Mouse (Mus musculus): Measurements from ENCODE around the gene Gse1.

Gse1 gene

DNA sequence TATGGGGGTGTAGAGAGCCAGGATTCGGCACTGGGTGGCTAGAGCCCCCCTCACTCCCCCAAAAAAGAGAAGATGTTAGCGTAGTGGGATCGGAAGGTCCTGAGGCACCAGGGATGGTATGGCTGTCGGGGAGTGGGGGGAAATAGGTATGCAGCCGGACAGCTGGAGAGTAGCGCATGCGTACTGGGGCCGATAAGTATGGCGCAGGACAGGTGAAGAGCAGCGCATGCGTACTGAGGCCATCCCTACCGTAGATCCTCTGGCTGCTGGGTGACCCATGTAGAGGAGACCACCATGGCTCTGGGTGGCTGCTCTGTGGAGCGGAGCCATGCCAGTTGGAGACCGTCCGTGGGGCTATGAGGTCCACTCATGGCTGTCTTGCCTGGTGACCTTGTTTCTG is 268.2 kb downstream of the Gse1 start:
- WGBS, result 98% methylated on average over 15 of the region's 15 CpGs

DNA sequence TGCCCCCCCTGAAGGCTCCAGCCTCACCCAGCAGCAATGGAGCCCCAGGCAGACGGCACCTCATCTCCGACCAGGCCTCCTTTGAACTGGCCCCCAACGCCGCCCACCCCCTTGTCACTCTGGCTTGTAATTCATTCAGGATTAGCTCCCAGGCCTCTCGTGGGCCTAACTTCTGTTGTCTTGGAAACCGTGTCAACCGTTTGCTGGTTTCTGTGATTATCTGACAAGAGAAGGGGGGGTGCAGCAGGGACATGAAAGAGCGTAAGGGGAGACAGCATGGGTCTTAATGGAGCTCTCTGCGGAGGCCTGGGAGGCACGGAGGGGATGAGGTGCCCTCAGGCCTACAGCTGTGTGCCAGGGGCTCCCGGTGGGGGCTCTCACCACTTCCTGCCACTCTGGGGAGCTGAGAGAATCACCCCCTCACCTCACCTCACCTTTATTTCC is 269.3 kb downstream of the Gse1 start:
- 56% methylated on average over 11 of the region's 11 CpGs for WGBS

DNA sequence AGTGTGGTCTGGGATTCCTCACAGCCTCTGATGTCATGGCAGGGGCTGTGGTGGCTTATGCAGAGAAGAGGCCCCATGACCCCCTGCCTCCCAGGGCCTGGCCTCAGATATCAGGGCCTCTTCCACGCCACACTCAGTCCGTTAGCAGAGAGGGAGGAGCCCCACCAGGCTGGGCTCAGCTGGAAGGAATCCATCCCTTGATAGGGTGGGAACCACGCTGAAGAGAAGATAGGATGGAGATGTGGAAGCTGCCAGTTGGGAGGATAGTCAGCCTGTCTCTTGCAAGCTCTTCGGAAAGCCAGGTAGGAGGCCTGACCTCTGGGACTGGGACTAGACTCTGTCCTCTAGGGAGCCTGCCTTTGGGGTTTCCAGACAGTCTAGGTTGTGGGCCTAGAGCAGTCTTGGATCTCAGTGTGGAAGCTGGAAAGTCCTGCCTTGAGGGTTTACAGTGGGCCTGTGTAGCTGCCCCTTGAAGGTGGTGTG is 270.1 kb downstream of the Gse1 start:
- 47% methylated on average over 4 of the region's 4 CpGs for WGBS

DNA sequence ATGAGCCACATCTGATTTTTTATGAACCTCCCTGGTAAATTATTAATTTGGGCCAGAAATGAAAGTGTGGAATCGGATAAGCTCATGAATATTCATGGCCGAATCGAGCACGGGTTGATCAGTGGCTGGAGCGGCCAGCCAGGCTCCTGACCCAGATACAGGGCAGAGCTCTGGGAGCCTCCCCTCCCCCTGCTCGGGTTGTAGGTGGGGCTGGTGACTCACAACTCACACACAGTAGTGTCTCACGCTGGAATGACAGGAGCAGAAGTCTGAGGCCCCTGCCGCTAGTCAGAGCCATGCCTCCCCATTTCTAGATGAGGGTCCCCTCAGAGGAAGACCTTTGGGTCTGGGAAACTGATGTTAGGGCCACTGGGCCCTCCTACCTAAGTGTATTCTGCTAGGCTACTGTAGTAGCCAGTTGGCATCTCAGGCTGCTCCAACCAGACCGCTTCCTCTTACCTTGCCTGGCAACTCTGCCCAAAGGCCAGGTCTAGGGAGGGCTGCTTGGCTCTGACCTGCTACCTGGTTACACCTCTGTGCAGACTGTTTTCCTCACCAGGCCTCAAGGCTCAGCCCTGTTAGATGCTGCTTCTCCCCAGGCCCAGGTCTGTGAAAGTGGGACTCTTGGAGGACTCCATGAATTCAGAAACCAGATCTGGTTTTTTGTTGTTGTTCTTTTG is 270.8 kb downstream of the Gse1 start:
- 30% methylated on average over 9 of the region's 9 CpGs for WGBS

DNA sequence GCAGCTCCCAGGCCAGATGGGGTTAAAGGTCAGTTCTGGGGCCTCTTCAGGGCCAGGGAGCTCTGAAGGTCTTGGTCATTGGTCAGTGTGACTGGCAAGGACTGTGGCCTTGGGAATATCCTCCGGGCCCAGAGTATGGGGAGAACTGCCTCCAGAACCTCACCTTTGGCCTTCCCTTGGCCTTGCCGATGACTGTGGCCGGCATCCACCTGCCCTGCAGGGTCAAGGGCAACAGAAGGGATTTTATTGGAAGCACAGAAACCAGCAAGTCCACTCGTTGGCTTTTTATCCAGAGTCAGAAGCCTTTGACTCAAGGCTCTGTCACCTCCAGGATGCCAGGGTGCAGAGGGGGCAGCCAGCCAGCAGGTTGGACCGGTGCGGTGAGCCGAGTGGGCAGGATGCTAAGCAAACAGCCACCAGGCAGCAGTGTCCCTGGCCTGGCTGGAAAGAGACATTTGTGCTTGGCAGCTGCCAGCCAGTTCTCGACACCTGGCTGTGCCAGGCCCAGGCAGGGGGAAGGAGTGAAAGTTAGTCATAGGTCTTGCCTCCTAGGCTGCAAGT is 272.5 kb downstream of the Gse1 start:
- WGBS, result 75% methylated on average over 8 of the region's 8 CpGs

DNA sequence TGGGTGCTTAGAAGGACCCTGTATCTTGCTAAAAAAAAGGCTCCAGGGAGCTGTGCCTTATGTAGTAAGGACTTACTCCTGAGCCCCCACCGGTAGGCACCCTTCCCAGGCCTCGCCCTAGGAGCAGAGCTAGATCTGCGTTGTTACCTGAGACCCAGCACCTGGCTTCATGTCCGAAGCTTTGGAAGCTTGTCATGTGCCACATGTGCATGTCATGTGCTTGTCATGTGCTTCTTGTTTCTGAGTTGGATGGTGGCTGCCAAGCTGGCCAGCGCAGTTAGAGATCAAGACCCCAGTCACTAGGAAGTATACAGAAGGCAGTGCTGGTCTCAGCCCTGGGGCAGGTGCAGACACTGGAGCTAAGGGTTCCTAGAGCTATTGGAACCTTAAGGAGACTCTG is 273.2 kb downstream of the Gse1 start:
- WGBS, result 93% methylated on average over 5 of the region's 5 CpGs

DNA sequence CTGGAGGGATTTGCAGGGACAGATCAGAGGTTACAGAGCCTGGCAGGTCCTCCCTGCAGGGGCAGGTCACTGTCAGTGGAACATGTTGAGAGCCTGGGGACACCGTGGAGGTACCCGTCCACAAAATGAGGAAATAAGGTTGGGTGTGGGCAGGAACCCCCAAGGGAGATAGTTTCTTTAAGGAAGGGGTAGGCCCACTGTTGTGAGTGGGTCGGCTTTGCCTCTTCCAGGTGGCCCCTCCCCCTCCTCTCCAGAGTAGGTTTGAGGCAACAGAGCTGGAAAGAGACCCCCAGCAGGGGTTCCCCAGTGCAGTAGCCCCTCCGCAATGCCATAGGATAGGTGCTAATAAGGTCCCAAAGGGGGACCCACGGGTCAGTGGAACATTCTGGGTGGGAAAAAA is 274.2 kb downstream of the Gse1 start:
- 58% methylated on average over 5 of the region's 5 CpGs for WGBS

DNA sequence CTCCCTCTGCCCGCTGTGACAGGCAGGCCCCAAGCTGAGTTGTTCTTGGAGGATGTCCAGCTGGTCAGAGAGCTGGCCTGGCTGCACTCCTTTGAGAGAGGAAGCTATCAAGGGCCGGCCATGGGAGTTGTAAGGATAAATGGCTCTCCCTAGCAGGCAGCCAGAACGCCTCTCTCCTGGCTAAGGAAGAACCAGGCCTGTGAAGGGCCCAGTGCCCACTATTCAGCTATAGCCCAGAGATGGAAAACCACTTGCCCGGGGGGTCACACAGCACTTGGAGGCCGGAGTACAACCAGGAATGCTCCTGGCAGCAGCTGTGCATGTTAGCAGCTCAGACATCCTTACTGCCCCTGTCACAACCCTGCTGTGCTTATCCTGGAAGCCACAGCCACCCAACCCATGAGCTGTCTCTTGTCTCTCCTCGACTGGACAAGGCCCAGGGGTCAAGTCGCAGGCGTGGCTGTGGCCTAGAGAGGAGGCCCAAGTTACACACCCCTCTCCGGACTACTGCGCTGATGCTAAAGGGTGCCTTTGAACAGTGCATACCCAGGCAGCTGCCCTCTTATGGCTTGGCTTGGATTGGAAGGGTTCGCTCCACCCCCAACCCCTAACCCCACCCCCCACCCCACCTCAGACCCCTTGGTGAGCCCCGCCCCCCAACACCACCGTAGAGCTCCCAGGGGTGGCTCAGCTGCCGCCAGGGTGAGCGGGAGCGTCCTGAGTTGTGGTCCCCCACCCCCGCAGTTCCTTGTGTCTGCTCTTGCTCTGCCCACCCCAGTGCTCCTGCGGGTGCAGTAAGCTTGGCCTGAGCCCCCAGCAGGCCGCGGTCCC is 276.2 kb downstream of the Gse1 start:
- 31% methylated on average over 20 of the region's 20 CpGs for WGBS

DNA sequence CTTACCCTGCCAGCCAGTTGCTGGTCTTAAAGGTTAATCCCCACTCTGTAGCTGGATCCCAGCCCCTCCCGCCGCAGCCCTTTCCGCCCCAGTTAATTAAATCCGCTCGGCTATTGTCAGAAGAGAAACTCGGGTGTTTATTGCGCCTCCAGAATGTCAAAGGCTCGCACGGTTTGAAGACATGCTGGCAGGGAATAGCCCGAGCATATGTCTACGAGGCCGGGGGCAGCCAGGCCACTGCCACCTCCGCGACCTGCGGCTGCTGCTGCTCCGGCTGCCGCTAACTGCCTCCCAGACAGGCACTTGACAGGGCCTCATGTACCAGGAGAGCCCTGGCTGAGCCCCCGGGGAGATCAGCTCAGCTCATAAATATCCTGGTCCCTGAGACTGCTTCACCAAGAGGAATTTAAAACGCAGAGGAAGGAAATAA is 276.8 kb downstream of the Gse1 start:
- 28% methylated on average over 19 of the region's 19 CpGs for WGBS

DNA sequence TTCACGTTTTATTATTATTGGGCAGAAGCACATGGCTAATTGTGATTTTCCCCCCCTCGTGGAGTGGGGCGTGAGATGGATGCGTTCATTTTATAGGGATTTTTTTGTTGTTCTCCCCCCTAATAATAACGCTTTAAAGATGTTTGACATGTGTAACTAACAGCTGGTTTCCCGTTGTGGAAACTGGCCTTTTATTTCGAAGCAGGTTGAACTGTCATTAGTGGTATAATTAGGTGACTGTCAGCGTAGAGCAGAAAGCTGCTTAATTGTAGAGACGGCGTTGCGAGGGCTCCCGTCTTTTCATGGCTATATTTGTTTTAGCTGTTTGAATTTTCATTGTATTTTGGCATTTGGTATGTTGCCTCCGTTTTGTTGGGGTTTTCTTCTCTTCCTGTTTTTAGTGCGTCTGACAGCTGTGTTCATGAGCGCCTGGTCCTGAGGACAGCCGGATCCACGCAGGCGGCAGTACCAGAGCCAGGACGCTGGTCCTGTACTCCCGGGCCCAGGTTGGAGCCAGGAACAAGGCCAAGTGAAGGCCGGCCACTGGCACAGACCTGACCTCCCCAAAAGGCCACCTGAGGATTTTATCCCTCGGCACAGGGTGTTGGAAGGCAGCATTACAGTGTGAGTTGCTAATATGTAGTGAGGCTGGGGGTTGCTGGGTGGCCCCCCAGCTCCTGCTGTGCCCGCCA is 277.5 kb downstream of the Gse1 start:
- WGBS, result 53% methylated on average over 23 of the region's 23 CpGs

DNA sequence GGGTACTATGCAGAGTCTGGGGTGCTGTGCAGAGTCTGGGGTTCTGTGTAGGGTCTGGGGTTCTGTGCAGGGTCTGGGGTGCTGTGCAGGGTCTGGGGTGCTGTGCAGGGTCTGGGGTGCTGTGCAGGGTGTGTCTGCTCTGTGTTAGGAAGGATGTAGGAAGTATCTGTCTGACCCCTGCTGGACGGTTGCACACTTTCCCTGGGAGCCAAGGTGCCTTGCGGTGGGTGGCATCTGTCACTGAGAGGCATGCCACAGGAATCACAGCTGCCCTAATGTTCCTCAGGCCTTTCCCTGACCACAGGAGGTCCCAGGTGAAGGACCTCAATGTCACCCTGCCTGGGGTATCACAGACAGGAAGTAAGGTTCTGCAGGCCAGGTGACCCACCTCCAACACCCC is 278.3 kb downstream of the Gse1 start:
- WGBS, result 63% methylated on average over 2 of the region's 2 CpGs

DNA sequence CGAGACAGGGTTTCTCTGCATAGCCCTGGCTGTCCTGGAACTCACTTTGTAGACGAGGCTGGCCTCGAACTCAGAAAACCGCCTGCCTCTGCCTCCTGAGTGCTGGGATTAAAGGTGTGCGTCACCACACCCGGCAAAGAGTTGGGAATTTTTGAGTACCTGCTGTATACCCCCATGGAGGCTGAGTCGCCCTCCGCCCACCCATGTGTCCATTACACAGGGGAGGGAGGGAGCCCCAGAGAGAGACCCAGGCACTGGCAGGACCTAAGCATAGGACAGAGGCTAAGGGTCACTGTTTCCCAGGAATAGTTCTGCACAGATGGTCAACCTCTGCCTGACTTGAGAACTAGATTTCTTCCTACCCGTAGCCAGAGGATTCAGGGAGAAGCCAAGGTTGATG is 279.0 kb downstream of the Gse1 start:
- 94% methylated on average over 9 of the region's 9 CpGs for WGBS

DNA sequence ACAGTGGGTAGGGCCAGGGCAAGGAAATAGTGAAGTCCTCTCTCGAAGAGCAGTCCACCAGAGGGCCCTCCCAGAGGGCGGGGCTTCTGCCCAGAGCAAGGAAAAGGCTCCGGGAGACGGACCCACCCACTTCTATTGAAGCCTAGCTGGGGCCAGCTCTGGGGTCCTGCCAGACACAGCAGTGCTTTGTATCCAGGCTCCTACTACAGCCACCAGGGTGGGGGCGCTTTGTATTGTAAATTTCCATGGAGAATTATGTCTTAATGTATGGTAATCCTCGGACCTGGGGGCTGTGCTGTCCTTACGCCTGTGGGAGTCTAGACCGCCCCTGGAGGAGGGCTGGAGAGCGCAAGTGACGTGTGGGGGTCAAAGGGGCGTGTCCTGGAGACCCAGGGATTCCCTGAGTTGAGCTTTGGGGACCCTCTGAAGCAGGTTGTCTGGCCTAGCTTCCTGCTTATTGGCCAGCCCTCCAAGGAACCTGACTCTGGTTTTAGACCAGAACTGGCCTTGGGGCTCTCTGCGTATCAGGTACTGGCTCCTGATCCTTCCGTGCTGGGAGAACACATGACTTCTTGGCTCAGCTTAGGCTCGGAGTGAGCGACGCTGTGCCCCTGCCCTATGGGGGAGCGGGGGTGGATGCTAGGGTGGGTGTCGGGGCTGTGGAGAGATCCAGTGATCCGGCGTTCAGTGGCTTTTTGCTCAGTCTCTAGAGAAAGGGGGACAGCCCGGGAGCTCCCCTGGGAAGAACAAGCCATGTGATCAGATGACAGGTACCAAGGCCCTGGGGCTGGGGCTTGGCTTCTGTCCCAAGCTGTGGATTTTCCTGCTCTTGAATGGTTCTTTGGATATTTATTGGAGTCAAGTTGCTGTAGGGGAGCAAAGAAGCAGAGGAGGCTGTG is 281.1 kb downstream of the Gse1 start:
- 35% methylated on average over 21 of the region's 21 CpGs for WGBS

DNA sequence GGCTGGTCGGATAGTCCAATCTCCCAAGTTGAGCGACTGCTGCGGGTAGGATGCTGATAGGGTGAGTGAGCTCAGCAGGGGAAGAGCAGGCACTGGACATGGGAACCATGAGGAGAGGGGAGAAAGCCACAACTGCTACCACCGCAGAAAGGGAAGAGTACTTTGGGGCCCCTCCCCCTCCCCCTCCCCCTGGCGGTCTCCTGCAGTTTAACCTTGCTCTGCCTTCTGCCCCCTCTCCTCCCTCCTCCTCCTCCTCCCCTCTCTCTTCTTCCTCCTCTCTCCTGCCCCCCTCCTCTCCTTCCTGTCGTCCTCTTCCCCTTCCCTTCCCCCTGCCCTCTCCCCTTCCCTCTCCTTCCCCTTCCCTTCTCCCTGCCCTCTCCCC is 281.8 kb downstream of the Gse1 start:
- WGBS, result 31% methylated on average over 6 of the region's 6 CpGs

DNA sequence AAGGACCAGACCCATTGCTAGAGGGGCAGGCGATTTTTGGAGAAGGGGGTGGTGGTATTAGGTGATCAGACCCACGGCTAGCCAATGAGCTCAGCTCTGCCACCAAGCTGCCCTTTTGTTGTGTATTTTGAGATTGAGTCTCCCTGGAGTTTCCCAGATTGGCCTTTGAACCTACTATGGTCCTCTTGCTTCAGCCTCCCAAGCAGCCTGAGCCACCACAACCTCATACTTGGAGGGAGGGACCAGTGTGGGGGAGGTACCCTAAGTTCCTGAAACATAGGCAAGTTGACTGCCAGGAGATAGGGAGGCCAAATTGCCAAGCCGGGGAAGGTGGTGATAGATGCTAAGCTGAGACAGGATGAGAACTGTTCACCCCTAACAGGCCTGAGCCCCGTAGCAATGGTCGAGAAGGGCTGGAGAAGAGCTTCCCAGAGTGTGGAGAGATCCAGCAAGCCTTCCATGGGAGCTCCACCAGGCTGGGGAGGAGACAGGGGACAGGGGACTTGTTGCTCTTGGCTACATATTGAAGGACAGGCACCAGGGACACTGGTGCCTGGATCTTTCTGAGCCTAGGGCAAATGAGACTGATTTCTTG is 282.7 kb downstream of the Gse1 start:
- 79% methylated on average over 5 of the region's 5 CpGs for WGBS

DNA sequence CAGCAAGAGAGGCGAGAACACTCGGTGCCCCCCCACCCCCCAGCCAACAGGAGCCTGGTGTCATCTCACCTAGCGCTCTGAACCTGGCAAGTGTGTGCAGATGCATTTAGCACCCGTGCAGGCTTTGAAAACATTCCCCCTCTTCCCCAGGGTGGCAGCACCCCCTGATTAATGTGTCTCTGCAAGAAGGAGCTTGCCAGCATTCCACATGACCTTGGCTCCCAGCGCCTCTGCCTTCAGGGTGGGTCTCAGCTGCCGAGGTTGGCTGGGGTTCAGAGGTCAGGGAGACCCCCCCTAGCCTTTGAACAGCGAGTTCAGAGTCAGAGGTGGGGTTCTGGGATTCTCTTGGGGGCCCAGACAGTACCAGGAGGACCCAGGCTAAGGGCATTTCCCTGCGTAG is 283.5 kb downstream of the Gse1 start:
- WGBS, result 62% methylated on average over 8 of the region's 8 CpGs

DNA sequence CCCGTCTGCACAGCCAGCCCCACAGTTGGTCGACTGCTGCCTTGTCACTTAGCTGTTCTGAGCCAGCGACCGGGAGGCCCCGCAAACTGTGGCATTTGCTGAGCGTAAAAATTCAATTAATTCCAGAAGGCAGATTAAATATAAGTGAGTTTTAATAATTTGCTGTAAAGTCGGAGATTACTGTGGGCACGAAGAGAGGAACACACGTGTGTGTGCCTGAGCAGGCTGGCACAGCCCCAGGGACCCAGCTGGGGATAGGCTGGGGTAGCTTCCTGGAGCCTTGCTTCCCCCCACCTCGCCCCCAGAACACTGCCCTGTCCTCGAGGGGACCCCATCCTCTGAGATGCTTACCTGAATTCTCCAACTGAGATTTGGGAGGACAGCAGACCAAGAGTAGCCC is 284.1 kb downstream of the Gse1 start:
- WGBS, result 63% methylated on average over 11 of the region's 11 CpGs

DNA sequence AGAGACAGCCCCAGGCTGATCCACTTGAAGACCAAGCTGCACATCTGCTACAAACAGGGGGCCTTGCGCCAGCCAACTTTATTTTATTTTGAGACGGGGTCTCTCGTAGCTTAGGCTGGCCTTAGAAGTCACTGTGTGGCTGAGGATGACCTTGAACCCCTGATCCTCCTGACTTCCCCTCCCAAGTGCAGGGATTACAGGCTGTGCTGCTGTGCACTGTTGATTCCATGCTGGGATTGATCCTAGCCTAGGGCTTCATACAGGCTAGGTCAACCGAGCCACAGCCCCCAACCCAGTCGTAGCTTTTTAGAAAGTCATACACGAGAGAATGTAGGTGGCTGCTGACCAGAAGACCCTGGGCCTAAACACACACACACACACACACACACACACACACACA is 284.9 kb downstream of the Gse1 start:
- 89% methylated on average over 6 of the region's 6 CpGs for WGBS

DNA sequence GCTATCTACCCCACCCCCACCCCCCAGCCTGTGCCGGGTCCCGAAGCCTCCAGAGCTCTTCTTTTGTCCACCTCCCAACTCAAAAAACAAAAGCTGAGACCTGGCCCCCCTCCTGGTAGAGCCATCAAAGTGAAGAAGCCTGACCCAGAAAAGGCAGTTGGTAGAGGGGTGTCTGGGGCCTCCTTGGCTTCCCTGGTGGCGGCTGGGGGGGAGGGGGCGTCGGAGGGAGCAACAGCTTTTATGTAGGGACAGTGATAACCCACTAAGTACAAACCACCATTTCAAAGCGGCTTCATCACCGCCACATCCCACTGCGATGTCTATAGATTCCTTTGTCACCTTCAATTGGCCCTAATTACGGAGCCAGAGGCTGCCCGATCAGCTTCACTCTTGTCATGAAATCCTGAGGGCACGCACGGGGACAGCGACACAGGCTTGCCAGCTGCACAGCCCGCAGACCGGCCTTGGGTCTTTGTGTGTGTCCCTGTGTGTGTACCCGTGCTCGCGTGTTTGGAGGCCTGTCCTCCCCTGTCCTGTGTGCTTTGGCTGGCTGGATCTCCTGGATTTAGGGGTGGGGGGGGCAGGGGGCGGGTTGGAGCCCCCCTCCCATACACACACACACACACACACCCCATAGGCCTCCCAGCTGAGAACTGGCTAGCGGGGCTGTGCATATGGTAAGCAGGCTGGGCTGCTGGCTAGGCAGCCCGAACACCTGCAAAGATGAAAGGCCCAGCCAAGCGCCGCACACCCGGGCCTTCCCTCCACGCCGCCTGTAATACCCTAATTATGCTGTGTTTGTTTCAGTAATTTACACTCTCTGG is 285.6 kb downstream of the Gse1 start:
- WGBS, result 67% methylated on average over 26 of the region's 26 CpGs

DNA sequence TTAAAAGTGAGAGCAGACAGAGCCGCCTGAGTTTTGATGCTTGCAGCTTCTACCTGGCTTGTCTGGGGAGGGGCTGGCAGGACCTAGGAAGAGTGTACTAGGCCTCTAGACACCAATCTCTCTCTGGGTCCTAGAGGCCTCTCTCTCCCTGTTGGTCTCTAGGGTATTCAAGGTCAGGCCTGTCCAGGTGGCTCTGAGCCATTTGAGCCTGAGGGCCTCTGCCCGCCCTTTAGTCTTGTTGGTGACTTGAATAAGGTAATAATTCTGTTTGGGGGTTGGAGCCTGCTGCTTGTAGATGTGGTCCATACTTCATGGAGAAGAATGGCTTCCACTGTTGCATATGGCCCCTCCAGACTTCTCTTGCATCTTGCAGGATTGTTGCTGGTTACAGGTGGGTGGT is 287.0 kb downstream of the Gse1 start:
- 95% methylated on average over 2 of the region's 2 CpGs for WGBS

All from cerebral cortex, adult 2 months (tissue).